Mouse (Mus musculus) neural tube, embryonic 13.5 days (tissue): ENCODE measurements at regions not wholly inside any gene's neighbourhood (a gene's known extent, or its start where the extent isn't known, plus 50 kb on each side); places are given as distances from the start of the nearest gene placed in this dataset.
"Not testable (repeated sequence)": the region's sequence is repeated elsewhere in the genome, so short reads cannot be mapped to it uniquely, and the experiment has no call there.

Source experiments
- ATAC-seq: fragments of 200-750 bp; cut with Nextera tagmentation; 2 replicates; pipeline ENCODE4 v1.8.0; 2017; ENCODE audit warnings: low read depth, mild to moderate bottlenecking, moderate TSS enrichment, moderate library complexity
- H3K27ac ChIP-seq: fragments of 300-500 bp; sonication (generic); replicated peaks from 2 replicates; pipeline ENCODE4 v1.5.1; 2015; ENCODE audit warnings: moderate library complexity, mild to moderate bottlenecking, inconsistent platforms
- H3K27me3 ChIP-seq: fragments of 300-500 bp; sonication (generic); 2 replicates; pipeline ENCODE4 v1.6.1; 2015; ENCODE audit warnings: mild to moderate bottlenecking, inconsistent platforms
- H3K36me3 ChIP-seq: fragments of 300-500 bp; sonication (generic); 2 replicates; pipeline ENCODE4 v1.6.1; 2015; ENCODE audit warnings: mild to moderate bottlenecking, inconsistent platforms
- H3K4me1 ChIP-seq: fragments of 300-500 bp; sonication (generic); replicated peaks from 2 replicates; pipeline ENCODE4 v1.6.1; 2015; ENCODE audit warnings: inconsistent platforms
- H3K4me2 ChIP-seq: fragments of 300-500 bp; sonication (generic); 2 replicates; pipeline ENCODE4 v1.6.1; 2015; ENCODE audit warnings: inconsistent platforms, mild to moderate bottlenecking, moderate library complexity
- H3K4me3 ChIP-seq: fragments of 300-500 bp; sonication (generic); 2 replicates; pipeline ENCODE4 v1.5.1; 2015; ENCODE audit warnings: mild to moderate bottlenecking, inconsistent platforms
- H3K9ac ChIP-seq: fragments of 300-500 bp; sonication (generic); 2 replicates; pipeline ENCODE4 v1.6.1; 2015; ENCODE audit warnings: moderate library complexity, mild to moderate bottlenecking, inconsistent platforms
- H3K9me3 ChIP-seq: fragments of 300-500 bp; sonication (generic); 2 replicates; pipeline ENCODE4 v1.6.1; 2016; ENCODE audit warnings: inconsistent platforms
- WGBS: fragments of 180-500 bp; shearing (Covaris S2); methylation state at CpG from one replicate; pipeline ENCODE4 v1.1.7; 2015; 5-methylcytosine and 5-hydroxymethylcytosine counted together

GRCm38 (mm10) chr14:87612871-87613270, 196.4 kb downstream of the Tdrd3 start:
- Histone ChIP-seq H3K4me2 (no peak overlapping the region), H3K9me3 (no peaks in the 10 kb centered on the region), H3K36me3 (no peaks in the 10 kb centered on the region), H3K27me3 (no peaks in the 10 kb centered on the region), H3K4me1 (no peaks in the 10 kb centered on the region), H3K9ac (no peak overlapping the region), H3K27ac (no peak overlapping the region), H3K4me3 (no peak overlapping the region)
- ATAC-seq = no peak
- 90% methylated on average over 4 of the region's 4 CpGs for WGBS

DNA sequence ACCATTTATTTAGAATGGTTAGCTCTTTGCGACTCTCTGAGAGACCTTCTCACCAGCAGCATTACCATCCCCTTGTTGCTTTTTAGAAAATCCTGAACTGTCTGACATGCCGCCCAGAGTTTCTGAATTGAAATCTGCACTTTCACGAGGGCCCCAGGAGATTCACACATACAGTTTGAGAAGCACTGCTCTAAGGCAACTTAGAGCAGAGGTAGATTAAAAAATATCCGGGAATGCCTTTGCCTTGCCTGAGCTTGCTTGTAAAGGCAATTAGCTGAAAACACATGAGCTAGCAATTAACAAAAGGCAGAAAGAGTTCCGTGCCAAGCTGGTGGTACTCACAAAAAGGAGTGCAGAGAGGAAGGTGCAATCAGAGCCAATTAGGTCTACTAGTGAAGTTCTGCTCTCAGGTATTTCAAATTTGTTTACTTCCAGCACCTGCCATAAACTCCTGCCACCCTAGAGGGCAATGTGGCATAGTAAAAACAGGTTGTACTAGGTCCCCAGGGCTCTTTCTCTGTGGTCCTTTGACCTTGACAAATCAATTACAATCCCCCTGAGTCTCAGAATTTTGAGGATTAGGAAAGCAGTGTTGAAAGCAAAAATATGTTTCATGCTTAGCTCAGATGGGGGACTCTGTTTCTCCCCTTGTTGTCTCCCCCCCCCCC, 203.1 kb downstream of the Tdrd3 start:
- H3K4me2 ChIP-seq = no peak overlapping the region
- WGBS = 63% methylated on average over 5 of the region's 5 CpGs
- H3K27me3 ChIP-seq = no peaks in the 10 kb centered on the region
- H3K4me1 ChIP-seq = no peaks in the 10 kb centered on the region
- H3K4me3 ChIP-seq = no peak overlapping the region
- H3K27ac ChIP-seq = no peak overlapping the region
- no peaks in the 10 kb centered on the region for H3K36me3 ChIP-seq
- H3K9ac ChIP-seq = no peak overlapping the region
- no peaks in the 10 kb centered on the region for H3K9me3 ChIP-seq
- no peak for ATAC-seq

DNA sequence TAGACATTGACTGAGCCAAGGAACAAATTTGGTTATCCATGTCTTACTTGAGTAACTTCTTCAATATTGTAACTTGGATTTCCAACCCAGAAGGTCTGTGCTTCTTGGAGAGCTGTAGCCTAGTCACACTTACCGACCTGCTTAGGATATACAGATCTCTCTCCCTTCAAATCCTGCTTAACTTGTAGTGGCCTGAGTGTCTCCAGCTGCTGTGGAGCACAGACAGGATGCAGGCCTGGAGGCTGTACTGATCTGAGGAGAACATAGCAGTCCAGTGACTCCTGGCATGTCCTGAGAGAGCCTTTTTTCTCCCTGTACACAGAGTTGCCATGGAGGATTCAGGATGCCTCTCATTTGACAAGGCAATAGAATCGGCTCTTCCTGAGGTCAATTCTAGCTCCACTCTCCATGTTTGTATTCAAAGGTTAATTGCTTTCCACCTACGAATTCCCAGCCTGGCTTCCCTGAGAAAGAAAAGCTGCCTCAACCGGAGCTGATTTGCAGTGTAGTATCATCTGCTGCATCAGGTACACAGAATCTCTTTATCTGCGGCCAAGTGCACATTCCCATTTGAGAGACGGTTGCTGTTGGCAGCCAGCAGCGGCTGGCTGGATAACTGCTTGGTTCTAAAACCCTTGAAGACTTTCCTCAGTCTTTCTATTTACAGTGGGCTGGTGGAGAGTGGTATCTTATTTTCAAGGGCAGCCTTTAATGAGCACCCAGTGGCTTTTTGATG, 214.8 kb downstream of the Tdrd3 start:
- no peak overlapping the region for H3K9ac ChIP-seq
- H3K27ac ChIP-seq = no peak overlapping the region
- H3K4me2 ChIP-seq = no peak overlapping the region
- H3K4me3 ChIP-seq = no peak overlapping the region
- H3K9me3 ChIP-seq = no peaks in the 10 kb centered on the region
- no peaks in the 10 kb centered on the region for H3K36me3 ChIP-seq
- H3K4me1 ChIP-seq = no peaks in the 10 kb centered on the region
- ATAC-seq = no peak
- H3K27me3 ChIP-seq = no peaks in the 10 kb centered on the region
- 74% methylated on average over 7 of the region's 7 CpGs for WGBS

DNA sequence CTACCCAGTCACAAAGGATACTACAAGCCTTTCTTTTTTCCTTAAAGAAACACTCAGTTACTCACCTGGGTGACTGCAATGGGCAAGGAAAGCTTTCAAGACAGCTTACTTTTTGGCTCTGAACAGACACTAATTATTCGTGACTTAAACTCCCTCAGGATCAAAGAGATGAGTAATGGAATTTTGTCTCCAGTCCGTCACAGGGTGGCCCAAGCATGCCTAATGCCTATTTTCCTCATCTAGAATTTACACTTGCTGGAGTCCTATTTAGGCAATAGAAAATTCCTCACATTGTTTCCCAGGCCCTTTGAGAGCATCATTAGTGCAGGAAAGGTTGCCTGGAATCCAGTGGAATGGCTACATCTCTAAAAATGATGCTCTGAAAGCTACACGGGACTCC, 218.2 kb downstream of the Tdrd3 start:
- no peak overlapping the region for H3K4me3 ChIP-seq
- no peak for ATAC-seq
- 67% methylated on average over 3 of the region's 3 CpGs for WGBS
- no peaks in the 10 kb centered on the region for H3K27me3 ChIP-seq
- no peak overlapping the region for H3K4me2 ChIP-seq
- no peak overlapping the region for H3K9ac ChIP-seq
- H3K36me3 ChIP-seq = no peaks in the 10 kb centered on the region
- H3K4me1 ChIP-seq = no peaks in the 10 kb centered on the region
- no peak overlapping the region for H3K27ac ChIP-seq
- no peaks in the 10 kb centered on the region for H3K9me3 ChIP-seq

DNA sequence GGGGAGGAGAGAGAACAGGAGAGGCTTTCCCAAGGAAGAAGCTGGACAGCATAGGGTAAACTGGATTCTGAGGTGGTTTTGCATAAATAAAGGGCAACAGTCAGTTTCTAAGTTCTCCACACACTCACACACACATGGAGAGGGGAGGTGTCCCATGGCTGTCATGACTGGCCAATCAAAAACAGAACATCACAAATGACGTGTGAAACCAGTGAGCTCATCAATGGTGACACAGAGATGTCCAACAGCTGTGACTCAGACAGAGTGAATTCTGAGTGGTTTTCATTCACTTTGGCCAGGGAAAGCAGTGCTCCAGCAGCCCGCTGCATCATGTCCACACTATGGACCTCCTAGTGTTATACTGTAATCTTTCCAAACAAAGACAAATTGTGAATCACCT, 220.7 kb downstream of the Tdrd3 start:
- Histone ChIP-seq H3K9ac (no peak overlapping the region), H3K9me3 (no peaks in the 10 kb centered on the region), H3K4me2 (no peak overlapping the region), H3K27me3 (no peaks in the 10 kb centered on the region), H3K4me1 (no peaks in the 10 kb centered on the region), H3K27ac (no peak overlapping the region), H3K4me3 (no peak overlapping the region), H3K36me3 (no peaks in the 10 kb centered on the region)
- 91% methylated on average over 2 of the region's 2 CpGs for WGBS
- ATAC-seq = no peak

GRCm38 (mm10) chr14:87667910-87668309, 251.5 kb downstream of the Tdrd3 start:
- H3K27me3 ChIP-seq = no peaks in the 10 kb centered on the region
- no peaks in the 10 kb centered on the region for H3K9me3 ChIP-seq
- no peaks in the 10 kb centered on the region for H3K36me3 ChIP-seq
- WGBS = 77% methylated on average over 2 of the region's 2 CpGs
- no peaks in the 10 kb centered on the region for H3K4me1 ChIP-seq
- H3K4me3 ChIP-seq = no peak overlapping the region
- no peak overlapping the region for H3K27ac ChIP-seq
- H3K9ac ChIP-seq = no peak overlapping the region
- no peak for ATAC-seq
- H3K4me2 ChIP-seq = no peak overlapping the region

- no peak for ATAC-seq
- no peak overlapping the region for H3K4me2 ChIP-seq
- no peak overlapping the region for H3K27ac ChIP-seq
- H3K36me3 ChIP-seq = no peaks in the 10 kb centered on the region
- 97% methylated on average over 2 of the region's 2 CpGs for WGBS
- no peaks in the 10 kb centered on the region for H3K9me3 ChIP-seq
- H3K27me3 ChIP-seq = no peaks in the 10 kb centered on the region
- no peak overlapping the region for H3K4me3 ChIP-seq
- H3K4me1 ChIP-seq = no peaks in the 10 kb centered on the region
- H3K9ac ChIP-seq = no peak overlapping the region
Observed at GRCm38 (mm10) chr14:87669496-87669895, 253.1 kb downstream of the Tdrd3 start.

DNA sequence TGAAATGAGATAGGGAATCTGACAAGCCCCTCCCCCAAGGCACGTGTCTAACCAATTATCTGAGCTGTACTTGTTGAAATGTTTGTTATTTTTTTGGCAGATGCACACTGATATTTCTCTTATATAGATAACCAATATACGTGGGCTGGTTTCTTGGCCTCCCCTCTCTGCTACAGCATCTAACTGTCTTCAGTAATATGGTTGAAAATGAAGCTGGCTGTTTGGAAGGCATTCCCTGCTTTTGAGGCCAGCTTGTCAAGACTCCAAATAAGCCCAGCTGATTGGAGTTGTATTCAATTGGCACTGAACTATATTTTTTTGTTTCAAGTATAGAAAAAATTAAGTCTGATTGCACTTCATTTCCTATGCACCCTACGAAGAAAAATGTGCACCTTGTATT, 264.3 kb downstream of the Tdrd3 start:
- no peak for ATAC-seq
- H3K9ac ChIP-seq = no peak overlapping the region
- H3K9me3 ChIP-seq = no peaks in the 10 kb centered on the region
- no peak overlapping the region for H3K4me3 ChIP-seq
- no peak overlapping the region for H3K27ac ChIP-seq
- no peaks in the 10 kb centered on the region for H3K27me3 ChIP-seq
- H3K4me1 ChIP-seq = no peaks in the 10 kb centered on the region
- H3K36me3 ChIP-seq = no peaks in the 10 kb centered on the region
- 82% methylated on average over 3 of the region's 3 CpGs for WGBS
- no peak overlapping the region for H3K4me2 ChIP-seq

DNA sequence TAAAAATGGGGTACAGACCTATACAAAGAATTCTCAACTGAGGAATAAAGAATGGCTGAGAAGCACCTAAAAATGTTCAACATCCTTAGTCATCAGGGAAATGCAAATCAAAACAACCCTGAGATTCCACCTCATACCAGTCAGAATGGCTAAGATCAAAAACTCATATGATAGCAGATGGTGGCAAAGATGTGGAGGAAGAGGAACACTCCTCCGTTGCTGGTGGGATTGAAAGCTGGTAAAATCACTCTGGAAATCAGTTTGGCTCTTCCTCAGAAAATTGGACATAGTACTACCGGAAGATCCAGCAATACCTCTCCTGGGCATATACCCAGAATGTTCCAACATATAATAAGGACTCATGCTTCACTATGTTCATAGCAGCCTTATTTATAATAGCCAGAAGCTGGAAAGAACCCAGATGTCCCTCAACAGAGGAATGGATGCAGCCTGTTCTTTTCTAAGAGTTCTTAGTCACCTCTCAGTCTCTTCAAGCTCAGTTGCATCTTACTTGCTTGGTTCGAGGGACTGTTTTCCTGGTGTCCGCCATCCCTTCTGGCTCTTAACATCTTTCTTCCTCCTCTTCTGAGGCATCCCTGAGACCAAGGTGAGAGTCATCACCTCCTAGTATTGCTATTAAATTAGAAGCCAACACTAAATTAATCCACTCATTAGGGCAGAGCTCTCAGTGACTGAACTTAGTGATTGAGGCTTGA, 266.8 kb downstream of the Tdrd3 start:
- not testable (repeated sequence) for H3K9me3 ChIP-seq, H3K9ac ChIP-seq, H3K36me3 ChIP-seq, H3K4me1 ChIP-seq, H3K4me2 ChIP-seq, ATAC-seq, H3K4me3 ChIP-seq, H3K27ac ChIP-seq, H3K27me3 ChIP-seq
- 90% methylated on average over 4 of the region's 4 CpGs for WGBS

DNA sequence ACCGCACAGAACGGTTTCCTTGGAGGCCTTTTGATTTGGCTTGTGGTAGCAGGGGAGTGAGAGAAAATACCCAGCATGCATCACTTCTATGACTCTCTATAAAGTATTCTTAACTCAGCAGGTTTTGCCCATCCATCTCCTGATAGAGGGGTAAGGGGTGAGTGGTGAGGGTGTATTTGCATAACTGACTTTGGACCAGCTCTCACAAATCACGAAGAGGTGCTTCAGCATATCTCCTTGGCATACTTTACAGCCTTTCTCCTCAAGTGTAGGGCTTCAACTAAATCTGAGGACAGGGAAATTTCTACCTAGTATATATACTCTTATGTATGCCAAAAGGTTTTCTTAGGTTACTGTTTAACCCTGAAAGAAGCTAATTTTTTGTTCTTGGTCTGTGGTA, 273.4 kb downstream of the Tdrd3 start:
- no peak for ATAC-seq
- Histone ChIP-seq H3K27me3 (no peaks in the 10 kb centered on the region), H3K9me3 (no peaks in the 10 kb centered on the region), H3K4me2 (no peak overlapping the region), H3K36me3 (no peaks in the 10 kb centered on the region), H3K4me1 (no peaks in the 10 kb centered on the region), H3K9ac (no peak overlapping the region), H3K27ac (no peak overlapping the region), H3K4me3 (no peak overlapping the region)
- 92% methylated on average over 3 of the region's 3 CpGs for WGBS

- no peak for ATAC-seq
- no peak overlapping the region for H3K9ac ChIP-seq
- no peaks in the 10 kb centered on the region for H3K36me3 ChIP-seq
- H3K4me2 ChIP-seq = no peak overlapping the region
- H3K4me1 ChIP-seq = no peaks in the 10 kb centered on the region
- no peaks in the 10 kb centered on the region for H3K9me3 ChIP-seq
- H3K4me3 ChIP-seq = no peak overlapping the region
- H3K27me3 ChIP-seq = no peaks in the 10 kb centered on the region
- no peak overlapping the region for H3K27ac ChIP-seq
- WGBS = 82% methylated on average over 1 of the region's 1 CpGs
Observed at GRCm38 (mm10) chr14:87736456-87736855, 320.0 kb downstream of the Tdrd3 start.

DNA sequence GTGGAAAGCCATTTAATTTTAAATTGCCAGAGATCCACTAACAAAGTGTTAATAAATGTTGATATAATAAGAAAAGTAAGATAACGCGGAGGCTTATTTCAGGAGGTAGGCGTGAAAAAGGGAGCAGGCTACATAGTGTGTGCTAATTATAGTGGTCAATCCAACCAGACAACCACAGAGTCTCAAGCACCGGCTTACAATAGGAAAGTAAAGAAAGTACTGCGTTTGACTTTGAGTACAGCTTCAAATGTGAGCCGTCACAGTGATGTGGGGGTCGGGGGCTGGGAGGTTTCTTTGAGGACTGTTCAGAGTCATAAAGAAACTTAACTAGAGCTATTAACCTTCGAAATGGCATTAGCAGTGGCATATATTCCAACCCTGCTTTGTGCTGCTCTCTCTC, 329.1 kb downstream of the Tdrd3 start:
- Histone ChIP-seq H3K9me3 (no peaks in the 10 kb centered on the region), H3K9ac (no peak overlapping the region), H3K36me3 (no peaks in the 10 kb centered on the region), H3K4me3 (no peak overlapping the region), H3K27ac (no peak overlapping the region), H3K27me3 (no peaks in the 10 kb centered on the region), H3K4me1 (no peaks in the 10 kb centered on the region), H3K4me2 (no peak overlapping the region)
- 36% methylated on average over 8 of the region's 8 CpGs for WGBS
- ATAC-seq = no peak
